Mouse (Mus musculus): ENCODE measurements around the gene Sox8. TPM values are rescaled to one million over a fixed set of nuclear protein-coding genes. Genes with fewer than 3 reads are reported as not detected.

The Sox8 gene
- polyA plus RNA-seq, 1 experiment from 2014 or later, result 9.1 TPM

GRCm38 (mm10) chr17:25590068-25590467 is 19.6 kb upstream of the Sox8 start:
- H3K4me3 ChIP-seq (ENCODE audit: low read depth, low read length), result no peak overlapping the region
- 92% methylated on average over 6 of the region's 6 CpGs for WGBS
- peaks cover 6% of the 10 kb centered on the region; the same call in 1 of the 2 replicates for H3K36me3 ChIP-seq (ENCODE audit: control insufficient read depth, insufficient read depth, low read length)
- peaks cover 6% of the 10 kb centered on the region; the same call in 1 of the 2 replicates for H3K4me1 ChIP-seq (ENCODE audit: control insufficient read depth, insufficient read depth, low read length)
- H3K27ac ChIP-seq (ENCODE audit: low read depth, low read length), result no peak overlapping the region
- ATAC-seq (ENCODE audit: insufficient read depth, low FRiP score, low TSS enrichment) (no peak), DNase-seq (ENCODE audit: low spot score) (no peak)
- H3K4me2 ChIP-seq (ENCODE audit: low read depth), result no peak overlapping the region
- no peaks in the 10 kb centered on the region for H3K9me3 ChIP-seq (ENCODE audit: control insufficient read depth, low read length)
- H3K27me3 ChIP-seq (ENCODE audit: control insufficient read depth, insufficient read depth, low read length), result no peaks in the 10 kb centered on the region
- no peak overlapping the region for H3K9ac ChIP-seq (ENCODE audit: low read length)

- ATAC-seq (ENCODE audit: insufficient read depth, low FRiP score, low TSS enrichment) (no peak), DNase-seq (ENCODE audit: low spot score) (no peak)
- Histone ChIP-seq H3K36me3 (ENCODE audit: control insufficient read depth, insufficient read depth, low read length) (peaks cover 4% of the 10 kb centered on the region; the same call in 1 of the 2 replicates), H3K4me2 (ENCODE audit: low read depth) (no peak overlapping the region), H3K9me3 (ENCODE audit: control insufficient read depth, low read length) (no peaks in the 10 kb centered on the region), H3K27me3 (ENCODE audit: control insufficient read depth, insufficient read depth, low read length) (no peaks in the 10 kb centered on the region), H3K4me3 (ENCODE audit: low read depth, low read length) (no peak overlapping the region), H3K9ac (ENCODE audit: low read length) (no peak overlapping the region), H3K27ac (ENCODE audit: low read depth, low read length) (no peak overlapping the region), H3K4me1 (ENCODE audit: control insufficient read depth, insufficient read depth, low read length) (peaks cover 2% of the 10 kb centered on the region; the same call in 1 of the 2 replicates)
- 93% methylated on average over 9 of the region's 9 CpGs for WGBS
These were observed 14.2 kb upstream of the Sox8 start for GRCm38 (mm10) chr17:25584646-25585045.

- Histone ChIP-seq H3K27ac (ENCODE audit: low read depth, low read length) (no peak overlapping the region), H3K4me1 (ENCODE audit: control insufficient read depth, insufficient read depth, low read length) (peaks cover 4% of the 10 kb centered on the region; the same call in 1 of the 2 replicates), H3K4me3 (ENCODE audit: low read depth, low read length) (no peak overlapping the region), H3K27me3 (ENCODE audit: control insufficient read depth, insufficient read depth, low read length) (no peaks in the 10 kb centered on the region), H3K9ac (ENCODE audit: low read length) (no peak overlapping the region), H3K4me2 (ENCODE audit: low read depth) (no peak overlapping the region), H3K9me3 (ENCODE audit: control insufficient read depth, low read length) (no peaks in the 10 kb centered on the region), H3K36me3 (ENCODE audit: control insufficient read depth, insufficient read depth, low read length) (peaks cover 4% of the 10 kb centered on the region; the same call in 1 of the 2 replicates)
- no peak for DNase-seq (ENCODE audit: low spot score)
- ATAC-seq (ENCODE audit: insufficient read depth, low FRiP score, low TSS enrichment), result no peak
- WGBS, result 91% methylated on average over 8 of the region's 8 CpGs
These were observed 13.4 kb upstream of the Sox8 start for GRCm38 (mm10) chr17:25583858-25584257.

- Histone ChIP-seq H3K4me1 (ENCODE audit: control insufficient read depth, insufficient read depth, low read length) (peaks cover 7% of the 10 kb centered on the region; the same call in 1 of the 2 replicates), H3K27ac (ENCODE audit: low read depth, low read length) (no peak overlapping the region), H3K27me3 (ENCODE audit: control insufficient read depth, insufficient read depth, low read length) (no peaks in the 10 kb centered on the region), H3K4me3 (ENCODE audit: low read depth, low read length) (no peak overlapping the region), H3K4me2 (ENCODE audit: low read depth) (no peak overlapping the region), H3K36me3 (ENCODE audit: control insufficient read depth, insufficient read depth, low read length) (peaks cover 4% of the 10 kb centered on the region; the same call in 1 of the 2 replicates), H3K9me3 (ENCODE audit: control insufficient read depth, low read length) (no peaks in the 10 kb centered on the region), H3K9ac (ENCODE audit: low read length) (no peak overlapping the region)
- DNase-seq (ENCODE audit: low spot score) (no peak), ATAC-seq (ENCODE audit: insufficient read depth, low FRiP score, low TSS enrichment) (no peak)
- WGBS, result 78% methylated on average over 4 of the region's 4 CpGs
These were observed 12.6 kb upstream of the Sox8 start for GRCm38 (mm10) chr17:25583099-25583498.

GRCm38 (mm10) chr17:25582076-25582475 is 11.6 kb upstream of the Sox8 start:
- Histone ChIP-seq H3K4me1 (ENCODE audit: control insufficient read depth, insufficient read depth, low read length) (peaks cover 7% of the 10 kb centered on the region; the same call in 1 of the 2 replicates), H3K27ac (ENCODE audit: low read depth, low read length) (no peak overlapping the region), H3K9me3 (ENCODE audit: control insufficient read depth, low read length) (no peaks in the 10 kb centered on the region), H3K4me3 (ENCODE audit: low read depth, low read length) (no peak overlapping the region), H3K27me3 (ENCODE audit: control insufficient read depth, insufficient read depth, low read length) (no peaks in the 10 kb centered on the region), H3K9ac (ENCODE audit: low read length) (no peak overlapping the region), H3K36me3 (ENCODE audit: control insufficient read depth, insufficient read depth, low read length) (peaks cover 4% of the 10 kb centered on the region; the same call in 1 of the 2 replicates), H3K4me2 (ENCODE audit: low read depth) (no peak overlapping the region)
- DNase-seq (ENCODE audit: low spot score) (no peak), ATAC-seq (ENCODE audit: insufficient read depth, low FRiP score, low TSS enrichment) (no peak)
- 88% methylated on average over 8 of the region's 8 CpGs for WGBS

- Histone ChIP-seq H3K36me3 (ENCODE audit: control insufficient read depth, insufficient read depth, low read length) (no peaks in the 10 kb centered on the region), H3K27ac (ENCODE audit: low read depth, low read length) (peak overlapping the region; percentile 67), H3K4me2 (ENCODE audit: low read depth) (peak overlapping the region; percentile 76), H3K27me3 (ENCODE audit: control insufficient read depth, insufficient read depth, low read length) (no peaks in the 10 kb centered on the region), H3K4me1 (ENCODE audit: control insufficient read depth, insufficient read depth, low read length) (peaks cover 7% of the 10 kb centered on the region; the same call in 1 of the 2 replicates), H3K4me3 (ENCODE audit: low read depth, low read length) (peak overlapping the region; percentile 77), H3K9me3 (ENCODE audit: control insufficient read depth, low read length) (no peaks in the 10 kb centered on the region), H3K9ac (ENCODE audit: low read length) (peak overlapping the region; percentile 91)
- 6% methylated on average over 21 of the region's 21 CpGs for WGBS
- DNase-seq (ENCODE audit: low spot score) (no peak), ATAC-seq (ENCODE audit: insufficient read depth, low FRiP score, low TSS enrichment) (peak; percentile 42)
These were observed 9.0 kb upstream of the Sox8 start for GRCm38 (mm10) chr17:25579332-25580047.

- H3K27ac ChIP-seq (ENCODE audit: low read depth, low read length), result peak within 1 kb of the TSS; percentile 67
- peak; percentile 98 for DNase-seq (ENCODE audit: low spot score)
- peaks cover 7% of the 10 kb centered on the region; the same call in 1 of the 2 replicates for H3K4me1 ChIP-seq (ENCODE audit: control insufficient read depth, insufficient read depth, low read length)
- H3K4me2 ChIP-seq (ENCODE audit: low read depth), result peak within 1 kb of the TSS; percentile 76
- peak within 1 kb of the TSS; percentile 91 for H3K9ac ChIP-seq (ENCODE audit: low read length)
- no peaks in the 10 kb centered on the region for H3K36me3 ChIP-seq (ENCODE audit: control insufficient read depth, insufficient read depth, low read length)
- H3K9me3 ChIP-seq (ENCODE audit: control insufficient read depth, low read length), result no peaks in the 10 kb centered on the region
- H3K4me3 ChIP-seq (ENCODE audit: low read depth, low read length), result peak within 1 kb of the TSS; percentile 77
- no peaks in the 10 kb centered on the region for H3K27me3 ChIP-seq (ENCODE audit: control insufficient read depth, insufficient read depth, low read length)
- ATAC-seq (ENCODE audit: insufficient read depth, low FRiP score, low TSS enrichment), result peak; percentile 93
- under 1% methylated on average over 31 of the region's 31 CpGs for WGBS
These were observed 8.4 kb upstream of the Sox8 start, which contains the start of gene Lmf1 for GRCm38 (mm10) chr17:25578920-25579319. TSS of gene Lmf1 (plus strand) at chr17:25579085.

GRCm38 (mm10) chr17:25577702-25578101 is 7.2 kb upstream of the Sox8 start:
- Histone ChIP-seq H3K4me2 (ENCODE audit: low read depth) (no peak overlapping the region), H3K27me3 (ENCODE audit: control insufficient read depth, insufficient read depth, low read length) (no peaks in the 10 kb centered on the region), H3K9me3 (ENCODE audit: control insufficient read depth, low read length) (no peaks in the 10 kb centered on the region), H3K27ac (ENCODE audit: low read depth, low read length) (no peak overlapping the region), H3K9ac (ENCODE audit: low read length) (no peak overlapping the region), H3K4me3 (ENCODE audit: low read depth, low read length) (no peak overlapping the region), H3K4me1 (ENCODE audit: control insufficient read depth, insufficient read depth, low read length) (peaks cover 7% of the 10 kb centered on the region; the same call in 1 of the 2 replicates), H3K36me3 (ENCODE audit: control insufficient read depth, insufficient read depth, low read length) (no peaks in the 10 kb centered on the region)
- 43% methylated on average over 2 of the region's 2 CpGs for WGBS
- DNase-seq (ENCODE audit: low spot score) (no peak), ATAC-seq (ENCODE audit: insufficient read depth, low FRiP score, low TSS enrichment) (no peak)

- Histone ChIP-seq H3K4me2 (ENCODE audit: low read depth) (no peak overlapping the region), H3K27ac (ENCODE audit: low read depth, low read length) (no peak overlapping the region), H3K4me1 (ENCODE audit: control insufficient read depth, insufficient read depth, low read length) (peaks cover 7% of the 10 kb centered on the region; the same call in 1 of the 2 replicates), H3K9ac (ENCODE audit: low read length) (no peak overlapping the region), H3K27me3 (ENCODE audit: control insufficient read depth, insufficient read depth, low read length) (no peaks in the 10 kb centered on the region), H3K36me3 (ENCODE audit: control insufficient read depth, insufficient read depth, low read length) (no peaks in the 10 kb centered on the region), H3K4me3 (ENCODE audit: low read depth, low read length) (no peak overlapping the region), H3K9me3 (ENCODE audit: control insufficient read depth, low read length) (no peaks in the 10 kb centered on the region)
- DNase-seq (ENCODE audit: low spot score), result no peak
- no peak for ATAC-seq (ENCODE audit: insufficient read depth, low FRiP score, low TSS enrichment)
- 62% methylated on average over 6 of the region's 6 CpGs for WGBS
These were observed 6.8 kb upstream of the Sox8 start for GRCm38 (mm10) chr17:25577263-25577662.
